Mouse (Mus musculus) lung, postnatal 25 days (tissue): Measurements from ENCODE around the gene Lrp5.
"Not testable (repeated sequence)": the region's sequence is repeated elsewhere in the genome, so short reads cannot be mapped to it uniquely, and the experiment has no call there.

ENCODE experiments used
- DNase-seq: peaks from one replicate; pipeline ENCODE4 v3.0.0; 2022; ENCODE audit warnings: low spot score

Lrp5 gene

DNA sequence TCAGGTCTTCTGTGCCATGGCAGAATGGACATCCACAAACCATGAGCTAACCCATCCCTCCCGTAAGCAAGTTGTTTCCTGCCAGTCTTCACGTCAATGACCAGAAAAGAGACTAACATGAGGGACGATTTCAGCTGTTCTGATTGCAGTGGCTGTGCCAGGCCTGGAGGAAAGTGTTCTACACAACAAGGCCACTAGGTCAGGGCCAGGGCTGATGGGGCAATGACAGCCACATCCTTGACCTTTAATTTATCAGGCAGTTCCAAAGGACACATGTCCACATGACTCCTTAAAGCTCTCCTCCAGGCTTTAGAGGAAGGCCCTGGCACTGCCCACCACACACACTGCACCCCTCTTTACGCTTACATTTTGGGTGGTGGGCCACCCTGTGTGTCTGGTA is 9.1 kb upstream of the Lrp5 start:
- DNase-seq, result no peak

DNA sequence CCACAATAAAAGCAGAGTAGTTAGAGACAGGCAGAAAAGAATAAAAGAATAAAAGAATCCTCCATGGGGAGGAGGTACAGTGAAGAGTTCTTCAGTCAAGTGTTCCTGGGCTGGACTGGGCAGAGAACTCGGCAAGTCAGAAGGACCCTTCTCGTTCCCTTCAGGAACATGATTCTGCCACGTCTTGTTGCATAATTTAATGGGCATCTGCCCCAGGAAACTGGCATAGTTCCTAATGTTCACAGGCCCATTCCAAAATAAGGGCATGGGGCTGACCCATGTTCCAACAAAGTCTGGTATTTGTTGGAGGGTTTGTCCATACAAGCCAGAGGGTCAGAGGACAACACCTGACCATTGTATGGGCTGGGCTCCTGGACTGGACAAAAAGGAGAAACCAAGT is 8.6 kb upstream of the Lrp5 start:
- peak; percentile 56 for DNase-seq

DNA sequence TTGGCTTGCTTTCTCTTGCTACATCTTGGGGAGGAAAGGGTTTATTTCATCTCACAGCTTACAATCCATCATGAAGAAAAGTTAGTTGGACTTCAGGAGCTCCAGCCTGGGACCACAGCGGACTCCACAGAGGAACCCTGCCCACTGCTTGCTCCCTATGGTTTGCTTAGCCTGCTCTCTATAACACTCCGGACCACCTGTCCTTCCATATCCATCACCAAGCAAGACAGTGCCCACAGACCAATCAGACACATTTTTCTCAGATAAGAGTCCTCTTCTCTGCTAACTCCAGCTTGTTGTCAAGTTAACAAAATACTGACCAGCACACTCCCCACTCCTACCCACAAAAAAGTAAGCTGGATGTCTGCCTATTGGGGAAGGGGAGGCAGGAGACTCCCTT is 8.1 kb upstream of the Lrp5 start:
- no peak for DNase-seq

DNA sequence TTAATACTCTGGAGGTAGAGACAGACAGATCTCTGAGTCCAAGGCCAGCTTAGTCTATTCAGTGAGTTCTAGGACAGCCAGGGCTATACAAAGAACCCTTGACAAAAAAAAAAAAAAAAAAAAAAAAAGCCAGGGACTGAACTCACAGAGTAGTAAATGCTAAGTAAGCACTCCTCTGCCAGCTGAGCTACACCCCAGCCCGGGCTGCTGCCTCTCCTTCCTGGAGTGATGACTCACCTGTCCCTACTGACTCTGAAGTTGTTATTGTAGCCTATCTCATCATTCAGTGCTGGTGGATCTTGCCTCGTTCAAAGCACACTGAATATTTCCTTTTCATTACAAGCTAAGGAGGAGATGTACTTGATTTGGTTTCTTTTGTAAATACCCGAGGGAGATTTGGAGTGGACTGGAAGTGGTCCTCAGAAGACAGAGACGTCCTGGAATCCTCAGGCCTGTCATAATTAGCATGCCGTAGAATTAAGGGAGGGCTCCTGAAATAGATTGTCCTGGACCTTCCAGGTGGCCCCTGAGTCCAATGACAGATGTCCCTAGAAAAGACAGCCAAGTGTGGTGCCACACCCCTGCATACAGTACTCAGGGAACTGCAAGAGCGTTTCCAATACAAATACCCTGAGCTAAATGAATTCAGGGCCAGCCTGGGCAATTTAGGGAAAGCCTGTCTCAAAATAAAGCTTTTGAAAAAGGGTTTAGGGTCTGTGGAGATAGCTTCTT is 6.2 kb upstream of the Lrp5 start:
- no peak for DNase-seq

DNA sequence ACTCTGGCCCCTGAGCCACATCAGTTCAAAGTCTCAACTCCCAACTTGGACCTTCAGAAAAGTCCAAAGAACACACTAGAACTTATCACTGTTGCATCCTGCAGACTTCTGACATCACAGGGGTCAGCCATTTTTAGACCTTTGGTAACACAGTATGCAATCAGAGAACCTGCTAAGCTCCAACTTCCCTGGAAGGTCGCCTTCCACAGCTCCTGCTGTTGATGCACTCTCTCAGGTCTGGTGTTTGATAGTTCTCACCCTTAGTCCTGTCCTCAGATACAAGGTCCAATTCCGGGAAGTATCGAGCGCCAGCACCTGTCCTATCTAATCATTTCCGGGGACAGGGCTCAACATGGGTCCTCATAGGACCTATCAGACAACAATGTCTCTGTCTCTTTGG is 5.0 kb upstream of the Lrp5 start:
- no peak for DNase-seq

DNA sequence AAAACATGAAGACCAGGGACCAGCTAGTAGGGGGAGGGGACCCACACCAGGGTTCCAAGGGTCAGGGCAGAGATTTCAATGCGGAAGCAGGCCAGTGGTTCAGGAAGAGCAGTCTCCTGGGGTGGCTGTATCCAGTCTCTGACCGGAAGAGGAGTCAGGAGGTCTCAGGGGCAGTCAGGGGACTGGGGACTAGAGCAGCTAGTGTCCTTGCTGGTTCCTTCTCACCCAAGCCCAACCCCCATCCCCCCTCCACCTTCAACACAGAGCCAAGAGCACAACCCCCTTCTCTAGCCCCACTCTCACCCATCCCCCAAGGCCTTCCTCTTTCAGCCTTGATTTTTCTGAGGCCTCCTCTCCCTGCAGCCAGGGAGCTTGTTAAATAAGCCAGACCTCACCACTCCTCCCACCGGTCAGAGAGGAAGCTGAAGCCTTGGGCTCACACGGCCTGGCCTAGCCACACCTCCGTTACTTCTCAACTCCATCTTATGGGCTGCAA is 1.4 kb upstream of the Lrp5 start:
- DNase-seq, result no peak

DNA sequence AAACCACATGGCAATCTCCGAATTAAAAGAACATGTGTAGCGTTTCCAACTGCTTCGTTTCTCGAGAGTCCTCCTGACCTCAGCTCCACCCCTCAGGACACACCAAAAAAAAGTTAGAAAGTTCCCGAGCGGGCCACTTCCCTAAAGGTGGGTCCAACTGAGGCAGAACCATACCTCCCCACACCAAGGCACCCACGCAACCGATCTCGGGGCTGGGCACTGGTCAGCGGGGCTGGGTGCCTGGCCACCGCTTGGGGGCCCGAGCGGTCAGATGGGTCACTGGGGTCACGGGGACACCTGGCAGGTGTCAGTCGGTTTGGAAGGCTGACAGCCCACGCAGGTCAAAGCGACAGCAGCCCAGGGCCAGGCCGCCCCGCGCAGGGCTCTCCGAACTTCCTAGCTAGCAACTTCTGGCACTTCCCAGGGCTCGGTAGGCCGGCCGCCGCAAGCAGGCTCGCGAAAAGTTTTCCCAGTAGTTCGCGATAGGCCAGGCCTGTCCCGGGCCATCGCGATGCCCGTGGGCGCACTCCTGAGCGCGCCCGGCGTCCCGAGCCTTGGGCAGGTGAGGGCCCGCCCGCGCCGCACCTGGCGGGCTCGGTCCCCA is 651 bp downstream of the Lrp5 start:
- DNase-seq, result no peak

DNA sequence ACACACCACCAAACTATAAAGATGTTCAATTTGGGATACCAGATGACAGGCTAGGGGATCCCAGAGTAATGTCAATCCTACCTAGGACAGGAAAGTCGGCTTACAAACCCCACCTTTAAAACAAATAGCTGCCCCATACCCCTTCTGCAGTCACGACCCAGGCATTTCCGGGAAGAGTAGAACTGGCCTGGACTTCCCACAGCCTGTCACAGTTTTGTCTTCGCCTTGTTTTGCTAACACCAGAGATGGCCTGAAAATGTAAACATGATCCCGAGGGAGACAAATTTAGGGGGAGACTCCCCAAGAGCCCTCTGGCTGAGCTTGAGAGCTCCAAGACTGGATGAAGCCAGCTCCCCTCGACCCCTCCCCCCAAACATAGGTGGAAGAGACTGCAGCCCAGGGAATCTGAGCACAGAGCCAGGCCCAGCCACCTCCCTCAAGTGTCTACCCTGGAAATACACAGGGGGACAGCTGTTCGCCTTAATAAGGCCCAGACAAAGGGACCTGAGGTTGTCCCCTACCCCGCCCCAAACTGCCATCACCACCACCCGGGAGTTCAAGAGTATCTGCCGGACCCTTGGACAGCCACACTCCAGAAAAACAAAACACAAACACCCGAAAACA is 1.3 kb downstream of the Lrp5 start:
- DNase-seq, result no peak

DNA sequence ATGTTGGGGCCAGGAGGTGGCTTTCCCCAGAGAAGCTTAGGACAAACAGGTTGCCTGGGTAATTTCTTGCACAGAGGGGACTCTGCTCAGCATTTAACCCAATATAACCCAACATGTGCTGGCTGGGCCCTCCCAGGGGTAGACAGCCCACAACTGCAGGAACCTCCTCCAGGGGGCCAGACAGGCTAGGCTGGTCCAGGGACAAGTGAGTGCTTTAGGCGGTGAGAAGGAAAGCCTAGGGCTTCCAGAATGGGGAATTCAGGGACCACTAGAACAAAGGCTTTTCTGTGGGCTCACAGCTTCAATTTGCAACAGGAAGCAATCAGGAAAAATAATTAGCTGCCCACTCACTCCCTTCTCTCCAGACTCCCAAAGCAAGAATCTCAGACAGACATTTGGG is 1.9 kb downstream of the Lrp5 start:
- no peak for DNase-seq

DNA sequence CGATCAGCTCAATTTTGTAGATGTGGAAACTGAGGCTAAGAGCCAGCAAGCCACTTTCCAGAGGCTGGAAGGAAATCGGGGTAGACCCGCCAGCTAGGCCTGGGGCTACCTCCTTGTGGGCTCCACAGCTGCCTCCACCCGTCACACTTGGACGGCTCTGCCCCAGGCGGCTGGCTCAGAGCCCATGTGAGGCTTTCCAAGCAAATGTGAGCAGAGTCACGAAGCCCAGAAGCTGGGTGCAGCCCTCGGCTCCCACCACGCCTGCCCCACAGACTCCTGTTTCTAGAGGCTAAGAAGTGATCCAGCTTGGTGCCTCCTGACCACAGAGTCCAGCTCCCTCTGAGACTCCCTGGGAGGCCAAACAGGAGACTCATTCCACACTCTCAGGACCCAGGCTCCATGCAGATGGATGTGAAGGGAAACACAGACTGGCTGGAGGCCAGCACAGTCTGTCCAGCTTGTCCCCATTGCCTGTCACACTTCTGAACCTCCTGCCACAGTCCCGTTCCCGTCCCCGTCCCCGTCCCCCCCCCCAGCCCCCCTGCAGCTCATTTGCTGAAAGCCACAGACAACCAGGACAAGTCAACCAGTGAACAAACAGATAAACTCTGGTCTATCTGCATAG is 4.9 kb downstream of the Lrp5 start:
- DNase-seq, result peak; percentile 81

DNA sequence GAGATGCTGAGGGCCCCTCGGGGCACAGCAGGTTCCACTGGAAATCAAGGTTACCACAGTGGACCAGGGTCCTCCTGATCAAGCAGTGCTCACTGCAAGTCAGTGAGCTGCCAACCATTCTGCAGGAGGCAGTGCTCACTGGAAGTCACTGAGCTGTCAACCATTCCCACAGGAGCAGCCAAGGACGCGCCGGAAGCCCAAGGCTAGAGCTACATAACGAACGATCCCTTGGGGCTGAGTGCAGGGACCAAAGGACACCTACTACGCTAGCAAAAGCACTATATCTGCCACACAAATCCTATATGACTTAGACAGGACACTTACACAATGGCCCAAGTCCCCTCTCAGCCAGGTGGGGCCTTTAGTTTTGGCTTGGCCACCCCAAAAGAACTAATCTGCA is 5.6 kb downstream of the Lrp5 start:
- no peak for DNase-seq

DNA sequence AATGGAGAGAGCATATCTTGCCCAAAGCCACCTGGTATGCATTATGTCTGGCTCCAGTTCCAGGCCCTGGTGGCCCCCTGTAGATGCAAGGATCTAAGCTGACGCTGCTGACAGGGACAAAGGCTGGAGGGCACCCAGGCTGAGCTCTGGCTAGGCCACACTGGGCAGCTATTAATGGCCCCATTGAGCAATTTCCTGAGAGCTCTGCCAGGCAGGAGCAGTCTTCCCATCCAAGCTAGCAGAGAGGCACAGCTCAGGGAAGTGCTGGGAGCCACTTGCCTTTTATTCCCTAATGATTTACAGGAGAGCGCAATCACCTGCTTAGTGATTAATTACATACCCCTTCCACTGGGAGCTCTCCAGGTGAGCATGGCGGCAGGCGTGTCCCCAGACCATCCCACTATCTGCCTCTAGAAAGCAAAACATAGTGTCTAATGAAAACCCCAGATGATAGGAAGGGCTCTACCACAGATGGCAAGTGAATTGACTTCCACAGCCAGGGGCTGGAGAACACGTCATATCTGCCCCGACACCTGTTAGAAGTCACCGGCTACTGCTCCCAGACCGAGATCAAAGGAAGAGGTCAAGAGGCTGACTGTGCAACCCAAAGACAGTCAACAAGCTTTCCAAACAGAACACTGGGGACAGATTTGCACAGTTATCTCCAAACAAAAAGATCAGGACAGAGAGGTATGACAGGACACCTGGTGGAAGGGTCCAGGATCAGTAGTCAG is 12.1 kb downstream of the Lrp5 start:
- peak; percentile 79 for DNase-seq

DNA sequence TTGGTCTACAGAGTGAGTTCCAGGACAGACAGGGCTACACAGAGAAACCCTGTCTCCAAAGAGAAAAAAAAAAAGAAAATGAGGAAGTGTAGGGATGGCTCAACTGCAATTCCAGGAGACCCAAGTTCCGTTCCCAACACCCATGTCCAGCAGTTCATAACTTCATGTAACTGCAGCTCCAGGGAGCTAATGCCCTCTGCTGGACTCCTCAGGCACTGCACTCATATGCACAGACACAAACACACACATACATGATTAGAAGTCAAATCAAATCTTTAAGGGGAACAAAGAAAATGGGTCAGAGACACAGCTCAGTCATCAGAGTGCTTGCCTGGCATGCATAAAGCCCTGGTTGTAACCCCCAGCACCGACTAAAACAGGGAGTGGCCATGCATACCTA is 13.2 kb downstream of the Lrp5 start:
- DNase-seq, result no peak

DNA sequence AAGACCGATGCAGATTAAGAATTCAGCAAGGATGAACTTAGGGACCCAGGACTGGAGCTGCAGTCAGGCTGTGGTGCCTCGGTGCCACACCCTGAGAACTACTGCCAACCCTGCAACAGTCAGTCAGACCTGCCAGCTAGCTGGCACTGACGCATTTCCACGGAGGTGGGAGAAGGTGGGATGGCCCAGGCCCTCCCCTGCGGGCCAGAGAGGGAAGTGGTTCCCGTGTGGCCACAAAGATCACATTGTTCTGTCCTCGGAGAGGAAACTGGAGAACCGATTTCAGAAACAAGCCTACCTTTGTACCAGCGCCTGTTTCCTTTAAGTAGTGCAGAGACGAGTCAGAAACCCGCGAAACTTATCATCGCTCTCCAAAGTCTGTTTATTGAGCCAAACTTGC is 17.3 kb downstream of the Lrp5 start:
- peak; percentile 88 for DNase-seq

DNA sequence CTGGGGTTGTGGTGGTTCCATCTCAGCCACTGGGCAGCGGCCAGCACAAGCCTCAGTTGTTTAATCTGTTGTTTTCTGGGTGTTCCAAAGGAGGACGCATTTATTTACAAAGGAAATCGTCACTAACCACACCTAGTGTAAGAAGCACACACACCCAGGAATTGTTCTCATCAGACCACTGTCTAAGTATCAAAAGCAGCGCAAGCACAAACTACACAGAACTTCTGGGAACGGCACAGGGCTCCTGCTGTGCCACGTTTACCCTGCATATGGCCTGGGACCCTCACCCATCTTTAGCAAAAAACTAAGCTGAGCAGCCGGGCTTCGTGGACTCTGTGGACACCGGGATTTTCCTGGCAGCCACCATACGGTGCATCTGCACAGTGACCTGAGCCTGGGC is 17.8 kb downstream of the Lrp5 start:
- DNase-seq, result peak; percentile 57

DNA sequence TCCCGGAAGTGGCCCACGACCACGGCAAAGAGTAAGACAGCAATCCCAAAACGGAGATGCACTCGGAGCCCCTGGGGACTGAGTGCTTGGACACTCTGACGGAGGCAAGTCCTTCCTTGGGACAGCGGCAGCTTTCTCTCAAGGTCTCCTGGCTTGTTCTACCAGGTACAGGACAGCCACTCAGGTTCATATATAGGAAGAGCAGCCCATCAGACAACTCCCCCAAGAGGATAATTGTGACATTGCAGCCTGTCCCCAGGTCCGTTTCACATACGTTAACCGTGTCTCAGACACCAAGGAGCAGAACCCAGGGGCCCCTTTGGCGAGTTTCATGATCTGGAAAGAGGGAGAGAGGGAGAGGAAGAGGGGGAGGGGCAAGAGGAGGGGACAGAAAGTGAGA is 18.4 kb downstream of the Lrp5 start:
- no peak for DNase-seq

DNA sequence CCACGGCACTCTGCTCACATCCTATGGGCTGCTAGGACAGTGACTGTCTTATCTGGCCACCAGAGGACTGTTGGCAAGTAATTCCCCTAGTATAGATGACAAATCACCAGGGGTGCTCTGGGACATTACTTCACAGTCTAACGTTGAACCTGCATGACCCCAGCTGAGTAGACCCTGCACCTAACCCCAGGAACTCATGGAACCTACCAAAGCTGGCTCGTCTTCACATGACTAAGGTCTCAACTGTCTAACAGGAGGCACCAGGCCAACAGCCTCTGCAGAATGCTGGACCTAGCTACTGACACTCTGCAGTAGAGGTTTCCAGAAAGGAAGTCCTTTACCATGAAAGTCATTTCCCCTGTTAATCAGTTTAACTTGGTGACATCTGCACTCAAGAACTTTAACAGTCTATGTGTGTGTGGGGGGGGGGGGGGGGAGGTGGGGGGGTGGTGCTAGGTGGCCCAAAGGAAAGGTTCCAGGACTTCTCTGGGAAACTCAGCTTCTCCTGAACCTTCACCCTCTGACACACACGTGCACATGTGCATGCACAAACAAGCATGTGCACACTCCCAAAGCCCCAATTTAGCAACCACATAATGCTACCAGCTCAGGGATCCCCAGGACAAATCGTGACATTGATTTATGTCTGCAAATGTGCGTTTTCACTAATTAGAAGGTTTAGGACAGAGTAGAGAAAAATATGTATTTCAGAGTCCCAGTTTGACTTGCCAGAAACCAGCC is 19.0 kb downstream of the Lrp5 start:
- no peak for DNase-seq

DNA sequence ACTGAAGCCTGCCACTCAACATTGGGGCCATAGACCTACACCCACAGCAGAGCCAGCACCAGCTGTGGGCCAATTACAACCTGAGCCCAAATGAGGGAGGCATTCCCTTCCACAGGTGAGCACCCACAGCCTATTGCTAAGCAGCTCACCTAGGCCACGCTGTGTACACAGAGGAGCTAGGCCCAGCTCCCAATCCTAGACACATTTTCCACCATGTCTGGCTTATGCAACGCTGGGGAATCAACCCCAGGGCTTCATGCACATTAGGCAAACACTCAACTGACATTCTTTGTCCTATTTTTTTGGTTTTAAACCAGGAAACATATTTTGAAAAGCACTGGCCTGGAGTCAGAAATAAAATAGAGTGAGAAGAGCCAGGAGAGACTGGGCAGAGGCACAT is 19.7 kb downstream of the Lrp5 start:
- no peak for DNase-seq

DNA sequence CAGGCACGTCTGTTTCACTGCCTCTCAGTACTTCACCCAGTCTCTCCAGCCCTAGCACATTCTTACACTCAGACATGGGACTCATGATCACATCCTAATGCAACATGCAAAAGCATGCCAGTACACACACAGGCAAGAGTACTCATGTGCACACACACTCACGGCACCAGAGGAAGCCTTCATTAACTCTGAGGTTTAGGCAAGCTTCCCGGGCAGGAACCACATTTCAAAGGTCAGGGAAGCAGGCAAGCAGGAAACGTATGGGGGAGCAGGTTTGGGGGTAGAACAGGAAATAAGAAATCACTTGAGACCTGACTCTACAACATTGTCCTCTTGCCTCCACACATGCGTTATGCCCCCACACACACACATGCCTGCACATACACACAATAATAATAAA is 20.9 kb downstream of the Lrp5 start:
- no peak for DNase-seq

DNA sequence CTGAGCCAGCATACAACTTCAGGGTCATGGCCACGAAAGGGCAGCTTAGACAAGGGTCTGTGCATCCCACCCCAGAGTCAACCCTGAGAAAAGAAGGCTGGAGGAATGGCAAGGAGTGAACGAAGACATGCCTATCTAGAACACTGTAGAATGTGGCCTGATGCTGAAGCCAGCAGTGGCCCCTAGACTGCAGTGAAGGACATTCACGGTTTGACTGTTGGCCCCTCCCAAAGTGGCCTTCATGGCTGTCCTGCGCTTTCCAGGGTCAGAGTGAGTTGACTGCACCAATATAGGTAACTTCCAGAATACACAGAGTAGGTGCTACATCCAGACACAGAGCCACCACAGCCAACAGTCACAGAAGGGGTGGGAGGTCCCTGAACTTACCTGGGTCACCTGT is 28.4 kb downstream of the Lrp5 start:
- DNase-seq, result no peak

DNA sequence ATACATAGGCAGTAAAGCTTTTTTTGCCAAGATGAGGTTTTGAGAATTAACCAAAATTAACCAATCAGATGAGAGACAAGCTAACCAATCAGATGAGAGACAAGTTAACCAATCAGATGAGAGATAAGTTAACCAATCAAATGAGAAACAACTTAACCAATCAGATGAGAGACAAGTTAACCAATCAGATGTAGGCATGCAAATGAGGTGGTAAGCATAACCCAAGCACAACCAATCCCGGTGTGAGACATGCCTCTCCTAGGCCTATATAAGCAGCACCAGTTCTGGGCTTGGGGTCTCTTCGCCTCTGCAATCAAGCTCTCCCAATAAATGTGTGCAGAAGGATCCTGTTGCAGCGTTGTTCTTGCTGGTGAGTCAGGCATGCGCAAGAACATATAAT is 29.3 kb downstream of the Lrp5 start:
- DNase-seq, result not testable (repeated sequence)

DNA sequence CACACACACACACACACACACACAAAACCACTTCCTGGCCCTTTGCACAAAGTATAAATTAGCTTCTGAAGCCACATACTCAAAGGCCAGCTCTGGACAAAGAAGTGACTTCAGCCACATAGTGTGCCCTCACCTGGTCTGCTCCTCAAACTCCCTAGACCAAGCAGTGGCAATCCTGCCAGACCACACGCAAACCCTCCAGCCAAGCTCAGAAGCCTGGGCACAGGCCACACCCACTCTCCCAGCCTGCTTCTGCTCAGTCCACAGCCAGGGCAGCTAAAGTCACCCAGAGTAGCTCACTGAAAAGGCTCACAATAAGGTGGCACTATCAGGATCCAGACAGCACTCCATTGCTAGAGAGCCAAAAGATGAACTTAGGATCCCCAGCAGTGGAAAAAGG is 30.2 kb downstream of the Lrp5 start:
- no peak for DNase-seq
